Mouse (Mus musculus) forebrain, embryonic 13.5 days (tissue): Measurements from ENCODE around the gene Slc24a5. TPM values are rescaled to one million over a fixed set of nuclear protein-coding genes. Genes with fewer than 3 reads are reported as not detected.

ENCODE experiments used
- ATAC-seq: fragments of 200-750 bp; cut with Nextera tagmentation; 2 replicates; pipeline ENCODE4 v1.8.0; 2017
- H3K27ac ChIP-seq: fragments of 300-500 bp; sonication (generic); 2 replicates; pipeline ENCODE4 v1.5.1; 2015; ENCODE audit warnings: inconsistent platforms, mild to moderate bottlenecking, moderate library complexity
- H3K27me3 ChIP-seq: fragments of 300-500 bp; sonication (generic); 2 replicates; pipeline ENCODE4 v1.6.1; 2015; ENCODE audit warnings: mild to moderate bottlenecking, inconsistent platforms
- H3K36me3 ChIP-seq: fragments of 300-500 bp; sonication (generic); 2 replicates; pipeline ENCODE4 v1.6.1; 2015; ENCODE audit warnings: mild to moderate bottlenecking, inconsistent platforms; ENCODE audit not compliant: poor library complexity, severe bottlenecking
- H3K4me1 ChIP-seq: fragments of 300-500 bp; sonication (generic); 2 replicates; pipeline ENCODE4 v1.6.1; 2015; ENCODE audit warnings: inconsistent platforms
- H3K4me2 ChIP-seq: fragments of 300-500 bp; sonication (generic); 2 replicates; pipeline ENCODE4 v1.6.1; 2015; ENCODE audit warnings: inconsistent platforms, mild to moderate bottlenecking, moderate library complexity
- H3K4me3 ChIP-seq: fragments of 300-500 bp; sonication (generic); 2 replicates; pipeline ENCODE4 v1.5.1; 2015; ENCODE audit warnings: mild to moderate bottlenecking, inconsistent platforms
- H3K9ac ChIP-seq: fragments of 300-500 bp; sonication (generic); 2 replicates; pipeline ENCODE4 v1.6.1; 2015; ENCODE audit warnings: mild to moderate bottlenecking, inconsistent platforms
- H3K9me3 ChIP-seq: fragments of 300-500 bp; sonication (generic); replicated peaks from 2 replicates; pipeline ENCODE4 v1.6.1; 2016; ENCODE audit warnings: inconsistent platforms
- WGBS: fragments of 180-500 bp; shearing (Covaris S2); methylation state at CpG from one replicate; pipeline ENCODE4 v1.1.7; 2015; 5-methylcytosine and 5-hydroxymethylcytosine counted together
- polyA plus RNA-seq: library from polyadenylated mRNA; unstranded; fragments of >200 nt; fragmentation: Nextera tagmentation; extraction: Ambion mirVana; gene quantifications from 2 replicates; pipeline ENCODE4 v1.2.1, GENCODE M21; 2015

Gene Slc24a5
- polyA plus RNA-seq, result 4.6 and 5.1 TPM in 2 replicates

DNA sequence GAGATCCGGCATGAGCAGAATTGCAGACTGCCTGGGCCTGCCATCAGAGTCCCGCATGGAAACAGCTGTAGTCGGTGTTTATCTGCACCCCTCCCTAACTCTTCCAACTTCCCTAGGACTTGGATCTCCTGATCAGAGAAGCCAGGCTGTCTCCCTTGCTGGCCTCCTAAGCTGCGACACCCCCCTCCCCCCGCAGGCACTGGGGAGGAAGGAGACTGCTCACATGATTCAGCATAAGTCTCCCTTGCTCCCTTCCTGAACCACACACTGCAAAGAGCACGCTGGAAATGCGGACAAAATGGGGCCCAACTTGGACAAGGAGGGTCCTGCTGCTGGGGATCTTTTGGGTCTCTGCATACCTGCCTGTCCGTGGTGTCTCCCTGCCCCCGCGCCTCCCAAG lies at the start of gene Slc24a5:
Gene Slc24a5 (plus strand): TSS at position 231 of the 400 bp plus-strand sequence.
- H3K27ac ChIP-seq, result no peak within 1 kb of the TSS
- peak; percentile 45; the same call in 1 of the 2 replicates for ATAC-seq
- H3K9me3 ChIP-seq, result no peaks in the 10 kb centered on the region
- H3K27me3 ChIP-seq, result no peaks in the 10 kb centered on the region
- no peak within 1 kb of the TSS for H3K4me2 ChIP-seq
- H3K4me3 ChIP-seq, result no peak within 1 kb of the TSS
- H3K9ac ChIP-seq, result no peak within 1 kb of the TSS
- H3K36me3 ChIP-seq, result no peaks in the 10 kb centered on the region
- 74% methylated on average over 10 of the region's 10 CpGs for WGBS
- H3K4me1 ChIP-seq, result no peaks in the 10 kb centered on the region

- 79% methylated on average over 5 of the region's 5 CpGs for WGBS
- Histone ChIP-seq H3K27ac (no peak overlapping the region), H3K4me3 (no peak overlapping the region), H3K27me3 (no peaks in the 10 kb centered on the region), H3K4me2 (no peak overlapping the region), H3K4me1 (no peaks in the 10 kb centered on the region), H3K9ac (no peak overlapping the region), H3K36me3 (no peaks in the 10 kb centered on the region), H3K9me3 (no peaks in the 10 kb centered on the region)
- ATAC-seq, result no peak
Observed at GRCm38 (mm10) chr2:125024386-125024785, 43.5 kb upstream of the Slc24a5 start.

- WGBS, result 81% methylated on average over 14 of the region's 14 CpGs
- H3K4me2 ChIP-seq, result no peak overlapping the region
- ATAC-seq, result no peak
Observed at GRCm38 (mm10) chr2:125026358-125027000, 41.4 kb upstream of the Slc24a5 start.

DNA sequence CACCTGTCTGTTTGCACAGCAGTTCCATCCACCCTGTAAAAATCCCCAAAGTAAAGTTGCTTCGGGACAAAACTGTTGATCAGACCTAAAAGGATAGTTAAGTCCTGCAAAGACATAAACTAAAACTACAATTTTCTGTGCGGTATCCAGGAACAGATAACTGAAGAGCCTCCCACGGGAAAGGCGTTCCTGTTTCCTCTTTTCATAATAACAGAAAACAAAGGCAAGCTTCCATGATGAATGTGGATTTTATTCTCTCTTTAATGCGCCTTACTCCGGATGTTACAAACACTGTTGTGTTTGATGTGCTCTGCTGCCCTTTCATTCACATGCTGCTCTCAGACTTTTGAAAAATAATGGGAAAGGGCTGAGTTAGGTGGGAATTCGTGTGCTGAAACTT lies 37.3 kb upstream of the Slc24a5 start:
- H3K9ac ChIP-seq, result no peak overlapping the region
- 70% methylated on average over 7 of the region's 7 CpGs for WGBS
- no peaks in the 10 kb centered on the region for H3K36me3 ChIP-seq
- no peak overlapping the region for H3K27ac ChIP-seq
- H3K4me1 ChIP-seq, result peaks cover 9% of the 10 kb centered on the region; the same call in 1 of the 2 replicates
- no peaks in the 10 kb centered on the region for H3K27me3 ChIP-seq
- no peak overlapping the region for H3K4me3 ChIP-seq
- H3K9me3 ChIP-seq, result no peaks in the 10 kb centered on the region
- H3K4me2 ChIP-seq, result no peak overlapping the region
- ATAC-seq, result no peak

More at GRCm38 (mm10) chr2:125026358-125027000, 41.4 kb upstream of the Slc24a5 start:
- H3K4me3 ChIP-seq, result no peak overlapping the region
- H3K9me3 ChIP-seq, result no peaks in the 10 kb centered on the region
- H3K27ac ChIP-seq, result no peak overlapping the region
- no peak overlapping the region for H3K9ac ChIP-seq
- H3K36me3 ChIP-seq, result no peaks in the 10 kb centered on the region
- H3K27me3 ChIP-seq, result no peaks in the 10 kb centered on the region
- H3K4me1 ChIP-seq, result peaks cover 6% of the 10 kb centered on the region; the same call in 1 of the 2 replicates

DNA sequence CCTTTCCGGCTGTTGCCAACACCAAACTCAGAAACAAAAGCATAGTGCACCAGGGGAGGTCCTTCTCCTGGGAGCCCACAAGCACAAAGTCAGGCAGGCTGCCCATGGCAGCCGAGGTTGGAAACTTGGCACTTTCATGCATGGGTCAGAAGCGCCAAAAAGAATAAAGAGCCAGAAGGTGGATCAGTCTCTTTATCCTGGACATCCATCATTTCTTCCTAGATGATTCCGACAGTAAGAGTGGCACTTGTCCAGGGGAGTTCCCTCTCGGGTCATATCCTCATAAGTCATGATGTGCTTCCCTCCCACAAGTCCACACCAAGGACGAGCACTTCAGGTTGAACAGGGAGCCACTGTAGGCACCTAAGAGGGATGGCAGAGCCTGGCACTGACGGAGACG lies 36.8 kb upstream of the Slc24a5 start:
- no peaks in the 10 kb centered on the region for H3K36me3 ChIP-seq
- H3K4me2 ChIP-seq, result no peak overlapping the region
- H3K27me3 ChIP-seq, result no peaks in the 10 kb centered on the region
- H3K9ac ChIP-seq, result no peak overlapping the region
- no peak overlapping the region for H3K27ac ChIP-seq
- ATAC-seq, result no peak
- H3K9me3 ChIP-seq, result no peaks in the 10 kb centered on the region
- peaks cover 9% of the 10 kb centered on the region; the same call in 1 of the 2 replicates for H3K4me1 ChIP-seq
- 77% methylated on average over 8 of the region's 8 CpGs for WGBS
- no peak overlapping the region for H3K4me3 ChIP-seq

DNA sequence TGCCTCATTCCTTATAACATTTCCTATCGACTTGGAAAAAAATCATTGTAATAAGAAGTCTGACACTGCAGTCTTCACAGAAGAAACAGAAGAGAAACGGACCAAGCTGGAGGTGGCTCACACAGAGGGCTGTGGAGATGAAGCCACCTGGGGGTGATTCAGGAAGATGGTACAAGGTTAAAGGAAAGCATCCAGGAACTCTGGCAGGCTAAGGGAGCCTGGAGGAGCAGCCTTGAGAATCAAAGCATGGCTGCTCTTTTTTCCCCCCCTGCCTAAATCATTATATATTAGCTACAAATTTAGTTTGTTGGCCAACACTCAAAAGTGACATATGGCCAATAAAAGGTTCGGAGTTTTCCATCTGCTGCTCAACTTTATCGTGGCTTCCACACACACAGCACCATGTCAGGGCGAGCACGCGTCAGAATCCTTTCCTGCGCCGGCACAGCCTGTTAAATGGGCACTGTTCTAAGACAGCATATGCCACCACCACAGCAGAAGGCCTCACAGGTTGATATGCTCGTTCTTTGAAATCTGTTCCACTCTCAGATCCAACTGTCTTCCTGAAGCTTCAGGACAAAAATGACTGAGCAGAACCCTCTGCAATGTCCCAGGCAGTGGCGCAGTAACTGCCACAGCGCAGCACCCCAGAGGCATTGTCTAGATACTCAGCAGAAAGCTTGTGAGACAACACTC lies 36.2 kb upstream of the Slc24a5 start:
- Histone ChIP-seq H3K4me2 (no peak overlapping the region), H3K27ac (peak overlapping the region; percentile 63), H3K4me3 (no peak overlapping the region), H3K36me3 (no peaks in the 10 kb centered on the region), H3K27me3 (no peaks in the 10 kb centered on the region), H3K9me3 (no peaks in the 10 kb centered on the region), H3K4me1 (peaks cover 9% of the 10 kb centered on the region; the same call in 1 of the 2 replicates), H3K9ac (no peak overlapping the region)
- ATAC-seq, result peak; percentile 96
- WGBS, result 76% methylated on average over 12 of the region's 12 CpGs

GRCm38 (mm10) chr2:125032258-125032973 lies 35.5 kb upstream of the Slc24a5 start:
- no peak overlapping the region for H3K9ac ChIP-seq
- peak overlapping the region; percentile 63 for H3K27ac ChIP-seq
- H3K9me3 ChIP-seq, result no peaks in the 10 kb centered on the region
- peak; percentile 36 for ATAC-seq
- no peaks in the 10 kb centered on the region for H3K27me3 ChIP-seq
- 79% methylated on average over 17 of the region's 17 CpGs for WGBS
- no peaks in the 10 kb centered on the region for H3K36me3 ChIP-seq
- H3K4me1 ChIP-seq, result peaks cover 9% of the 10 kb centered on the region; the same call in 1 of the 2 replicates
- H3K4me2 ChIP-seq, result no peak overlapping the region
- H3K4me3 ChIP-seq, result no peak overlapping the region

- ATAC-seq, result no peak
- H3K27me3 ChIP-seq, result no peaks in the 10 kb centered on the region
- 74% methylated on average over 10 of the region's 10 CpGs for WGBS
- H3K36me3 ChIP-seq, result no peaks in the 10 kb centered on the region
- H3K4me2 ChIP-seq, result no peak overlapping the region
- H3K4me1 ChIP-seq, result peaks cover 9% of the 10 kb centered on the region; the same call in 1 of the 2 replicates
- no peak overlapping the region for H3K9ac ChIP-seq
- H3K9me3 ChIP-seq, result no peaks in the 10 kb centered on the region
- H3K27ac ChIP-seq, result no peak overlapping the region
- no peak overlapping the region for H3K4me3 ChIP-seq
Observed at GRCm38 (mm10) chr2:125033042-125033743, 34.7 kb upstream of the Slc24a5 start.

DNA sequence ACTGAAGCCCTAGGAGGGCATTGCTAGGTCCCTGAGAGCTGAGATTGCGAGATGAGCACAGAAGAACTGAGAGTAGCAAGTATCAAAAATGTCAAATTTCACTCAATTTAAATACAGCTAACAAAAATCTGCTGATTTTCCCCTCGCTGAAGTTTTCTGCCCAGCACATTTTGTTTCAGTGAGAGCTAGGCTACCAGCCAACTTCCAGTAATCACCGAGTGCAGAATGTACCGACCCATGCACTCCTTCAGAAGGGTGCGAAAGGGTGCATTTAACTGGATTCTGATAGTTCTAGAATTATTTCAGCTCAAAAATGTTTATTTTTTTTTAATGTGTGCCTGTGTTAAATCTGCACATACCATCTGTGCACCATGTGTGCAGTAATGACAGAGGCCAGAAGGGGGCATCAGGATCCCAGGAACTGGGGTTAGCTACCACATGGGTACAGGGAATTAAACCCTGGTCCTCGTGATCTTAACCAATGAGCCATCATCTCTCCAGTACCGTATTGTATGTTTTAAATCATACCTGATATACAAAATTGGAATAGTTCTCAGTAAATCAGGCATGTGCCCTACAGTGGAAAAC lies 12.5 kb upstream of the Slc24a5 start:
- H3K9ac ChIP-seq, result no peak overlapping the region
- 90% methylated on average over 7 of the region's 7 CpGs for WGBS
- no peak for ATAC-seq
- H3K27ac ChIP-seq, result no peak overlapping the region
- no peaks in the 10 kb centered on the region for H3K9me3 ChIP-seq
- H3K4me2 ChIP-seq, result no peak overlapping the region
- H3K4me1 ChIP-seq, result no peaks in the 10 kb centered on the region
- H3K4me3 ChIP-seq, result no peak overlapping the region
- no peaks in the 10 kb centered on the region for H3K27me3 ChIP-seq
- no peaks in the 10 kb centered on the region for H3K36me3 ChIP-seq

DNA sequence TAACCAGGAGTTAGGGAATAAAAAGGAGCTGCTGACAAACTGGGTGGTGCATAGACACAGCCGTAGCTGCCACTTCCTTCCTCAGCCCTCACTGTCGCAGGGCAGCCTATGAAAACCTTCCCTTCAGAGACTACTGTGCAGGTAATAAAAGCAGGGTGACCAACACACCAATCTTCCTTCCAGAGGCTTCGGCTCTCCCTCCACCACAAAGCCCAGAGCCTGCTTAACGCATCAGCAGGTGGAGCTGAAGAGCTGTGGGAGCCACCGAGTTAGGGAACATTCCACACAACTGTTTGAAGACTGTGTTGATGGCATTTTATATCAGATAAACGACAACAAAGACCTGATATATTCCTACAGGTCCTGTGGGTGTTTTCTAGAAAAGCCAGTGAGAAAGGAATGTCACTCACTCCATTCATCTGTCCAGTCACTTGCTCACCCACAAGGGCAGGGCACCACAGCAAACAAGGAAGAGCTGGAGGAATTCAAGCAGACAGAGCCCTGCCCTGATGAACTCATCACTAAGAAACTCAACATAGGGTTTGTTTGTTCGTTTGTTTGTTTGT lies 10.6 kb upstream of the Slc24a5 start:
- no peak overlapping the region for H3K27ac ChIP-seq
- WGBS, result 42% methylated on average over 7 of the region's 7 CpGs
- H3K9me3 ChIP-seq, result no peaks in the 10 kb centered on the region
- no peaks in the 10 kb centered on the region for H3K36me3 ChIP-seq
- no peak overlapping the region for H3K4me2 ChIP-seq
- H3K9ac ChIP-seq, result no peak overlapping the region
- no peak overlapping the region for H3K4me3 ChIP-seq
- H3K27me3 ChIP-seq, result no peaks in the 10 kb centered on the region
- ATAC-seq, result no peak
- no peaks in the 10 kb centered on the region for H3K4me1 ChIP-seq

- Histone ChIP-seq H3K27ac (no peak overlapping the region), H3K4me3 (no peak overlapping the region), H3K9me3 (no peaks in the 10 kb centered on the region), H3K4me2 (no peak overlapping the region), H3K9ac (no peak overlapping the region), H3K36me3 (no peaks in the 10 kb centered on the region), H3K27me3 (no peaks in the 10 kb centered on the region), H3K4me1 (no peaks in the 10 kb centered on the region)
- 94% methylated on average over 7 of the region's 7 CpGs for WGBS
- no peak for ATAC-seq
Observed at GRCm38 (mm10) chr2:125061451-125061850, 6.5 kb upstream of the Slc24a5 start.
